Mouse (Mus musculus) testis, adult 2 months (tissue): ENCODE results near the gene Gm19668.
"Not testable (repeated sequence)": the region's sequence is repeated elsewhere in the genome, so short reads cannot be mapped to it uniquely, and the experiment has no call there.

Source experiments
- CTCF ChIP-seq: fragments of 200-500 bp; IDR thresholded peaks from 2 replicates; pipeline ENCODE4 v1.5.1; 2012; ENCODE audit warnings: low read depth, mild to moderate bottlenecking, inconsistent platforms, low read length, moderate library complexity; ENCODE audit not compliant: control insufficient read depth, insufficient read depth, insufficient replicate concordance
- POLR2A ChIP-seq: fragments of 200-500 bp; IDR thresholded peaks from 2 replicates; pipeline ENCODE4 v1.6.1; 2012; ENCODE audit warnings: low read depth, mild to moderate bottlenecking, inconsistent platforms, low read length, moderate library complexity; ENCODE audit not compliant: control insufficient read depth

- TF ChIP-seq CTCF, POLR2A: not testable (repeated sequence)
Observed at GRCm38 (mm10) chr10:77752312-77752711, 46.6 kb downstream of the Gm19668 start.
